Mouse (Mus musculus) erythroblast, embryonic 14.5 days (primary cell): ENCODE measurements at regions not wholly inside any gene's neighbourhood (a gene's known extent, or its start where the extent isn't known, plus 50 kb on each side); places are given as distances from the start of the nearest gene placed in this dataset.

Experiments
- GATA1 ChIP-seq: IDR thresholded peaks from 2 replicates; pipeline ENCODE4 v1.6.1; 2012; ENCODE audit warnings: low read length, inconsistent platforms, mixed read lengths
- TAL1 ChIP-seq: IDR thresholded peaks from 3 replicates; pipeline ENCODE4 v1.6.1; 2012; ENCODE audit warnings: low read length, inconsistent platforms, mixed read lengths

DNA sequence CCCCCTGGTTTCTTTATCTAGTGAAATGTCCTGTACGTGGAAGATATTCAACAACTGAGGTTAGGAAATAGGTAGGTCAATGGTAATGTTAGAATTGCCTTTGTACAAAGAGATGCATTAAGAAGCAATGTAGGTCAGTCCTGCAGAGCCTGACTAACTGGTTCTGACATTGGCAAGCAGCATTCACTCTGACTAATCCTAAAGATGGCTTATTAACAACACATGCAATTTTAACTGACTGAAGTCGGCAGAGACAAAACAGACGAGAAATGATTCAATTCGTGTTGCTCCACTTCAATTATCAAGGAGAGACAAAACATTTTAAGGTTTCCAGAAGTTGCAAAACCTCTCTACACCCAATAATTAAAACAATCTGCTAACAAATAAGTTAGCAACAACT is 470.0 kb upstream of the Cited2 start:
- TF ChIP-seq GATA1 (no peak), TAL1 (no peak)
